Mouse (Mus musculus) Muller cell, postnatal 12 days (primary cell): ENCODE measurements at regions not wholly inside any gene's neighbourhood (a gene's known extent, or its start where the extent isn't known, plus 50 kb on each side); places are given as distances from the start of the nearest gene placed in this dataset.
A peak's percentile ranks its signal among the peaks of the same experiment; 100 is the strongest.

Source experiments
- DNase-seq: peaks from one replicate; pipeline ENCODE4 v3.0.0-alpha.2; 2015; ENCODE audit errors: inconsistent ontology term

DNA sequence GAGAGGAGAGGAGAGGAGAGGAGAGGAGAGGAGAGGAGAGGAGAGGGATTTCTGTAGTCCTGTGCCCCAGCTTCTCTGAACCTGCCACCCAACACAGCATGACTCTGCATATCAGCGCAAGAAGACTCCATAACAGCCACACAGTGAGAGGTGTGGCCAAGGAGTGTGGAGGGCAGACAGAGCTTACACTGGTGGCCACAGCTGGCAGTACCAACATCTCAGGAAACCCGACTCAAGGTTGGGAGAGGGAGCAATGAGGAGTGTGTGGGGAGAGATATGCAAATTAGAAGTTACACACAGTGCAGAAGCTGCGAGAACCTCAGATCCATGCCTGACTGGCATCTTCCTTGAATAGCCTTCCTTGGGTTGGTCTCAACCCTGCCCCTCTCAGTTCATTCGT, 63.5 kb upstream of the Vps8 start:
- no peak for DNase-seq

DNA sequence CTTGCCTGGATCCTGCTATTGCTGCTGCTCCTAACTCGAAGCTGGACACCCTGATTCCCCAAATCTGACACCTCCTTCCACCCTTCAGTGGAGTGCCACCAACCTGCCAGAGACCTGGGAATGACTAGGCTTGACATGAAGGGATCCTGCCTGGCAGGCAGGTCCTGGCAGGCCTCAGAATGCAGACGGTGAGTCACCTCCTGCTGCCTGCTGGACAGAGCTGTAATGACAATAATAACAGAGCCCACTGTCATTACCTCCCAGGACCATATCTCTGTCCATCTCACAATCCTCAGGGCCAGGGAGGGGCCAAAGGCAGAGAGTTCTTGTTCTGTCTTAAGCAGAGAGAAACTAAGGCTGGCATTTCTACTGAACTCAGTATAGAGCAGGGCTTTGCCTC, 61.5 kb upstream of the Vps8 start:
- DNase-seq = peak; percentile 44

- DNase-seq = peak; percentile 47
These were observed 60.1 kb upstream of the Vps8 start for GRCm38 (mm10) chr16:21362663-21363367.

DNA sequence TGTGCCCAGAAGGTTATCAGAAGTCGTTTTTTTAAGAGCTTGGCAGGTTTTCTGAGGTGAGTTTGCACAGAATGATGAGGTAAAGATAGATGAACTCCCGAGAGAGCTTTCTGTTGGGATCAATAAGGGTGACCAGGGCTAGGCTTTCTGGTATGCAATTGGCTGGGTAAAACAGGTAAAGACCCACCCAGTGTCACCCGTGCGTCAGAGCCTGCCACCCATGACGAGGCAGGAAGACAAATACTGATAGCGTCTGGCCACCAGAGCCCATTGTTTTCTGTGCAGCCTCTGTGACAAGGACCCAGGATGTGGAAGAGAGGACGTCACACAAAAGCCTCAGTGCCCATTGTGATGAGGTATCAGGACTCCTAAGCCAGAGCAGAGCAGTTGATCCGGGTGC, 58.0 kb upstream of the Vps8 start:
- DNase-seq = no peak

GRCm38 (mm10) chr16:21367449-21367848, 55.5 kb upstream of the Vps8 start:
- DNase-seq = peak; percentile 60

DNA sequence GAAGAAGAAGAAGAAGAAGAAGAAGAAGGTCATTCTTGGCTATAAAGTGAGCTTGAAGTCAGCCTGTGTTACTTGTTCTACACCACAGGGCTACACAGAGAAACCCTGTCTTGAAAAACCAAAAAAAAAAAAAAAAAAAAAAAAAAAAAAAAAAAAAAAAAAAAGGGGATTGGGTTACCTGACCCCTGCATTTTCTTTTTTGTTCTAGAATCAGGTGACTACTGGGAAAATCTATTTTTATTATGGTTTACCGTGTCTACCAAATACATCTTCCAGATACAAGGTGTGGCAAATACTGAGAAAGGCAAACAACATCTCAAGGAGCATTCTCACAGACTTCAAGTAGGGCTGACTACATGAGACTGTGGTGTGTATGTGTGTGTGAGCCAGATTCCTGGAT, 54.1 kb upstream of the Vps8 start:
- no peak for DNase-seq

GRCm38 (mm10) chr16:21369569-21370512, 53.1 kb upstream of the Vps8 start:
- DNase-seq = no peak
